Mouse (Mus musculus) CD8-positive naive resting alpha-beta T cell, adult 2 months (primary cell): ENCODE data around the gene Bbc3.
"Not testable (repeated sequence)": the region's sequence is repeated elsewhere in the genome, so short reads cannot be mapped to it uniquely, and the experiment has no call there.

ENCODE experiments used
- DNase-seq, 2 experiments: peaks; one replicate each; pipeline ENCODE4 v3.0.0; 2022; ENCODE audit warnings: low read depth in 2 of 2, low spot score in 2 of 2

Gene Bbc3

GRCm38 (mm10) chr7:16294346-16294745, 13.8 kb upstream of the Bbc3 start:
- DNase-seq, result peak in 1 of 2 experiments; percentile 51

DNA sequence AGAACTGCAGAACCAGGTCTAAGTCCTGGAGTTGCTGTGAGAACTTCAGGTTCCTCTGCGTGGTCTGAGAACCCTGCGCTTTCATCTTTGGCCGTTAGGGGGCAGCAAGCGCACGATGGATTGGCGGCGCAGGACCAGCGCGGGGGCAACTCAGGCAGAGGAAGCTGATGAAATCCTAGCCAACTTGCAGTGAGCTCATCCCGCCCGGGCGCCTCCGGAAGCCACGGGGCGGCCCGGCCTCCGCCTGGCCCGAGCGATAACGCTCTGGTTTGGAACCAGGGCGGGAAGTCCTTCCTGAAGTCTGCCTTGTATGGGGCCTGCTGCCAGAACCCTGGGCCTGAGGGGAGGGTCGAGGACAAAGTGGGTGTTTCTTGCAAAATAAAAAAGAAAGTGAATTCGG, 13.4 kb upstream of the Bbc3 start:
- DNase-seq, result peak; percentile 94 to 96

DNA sequence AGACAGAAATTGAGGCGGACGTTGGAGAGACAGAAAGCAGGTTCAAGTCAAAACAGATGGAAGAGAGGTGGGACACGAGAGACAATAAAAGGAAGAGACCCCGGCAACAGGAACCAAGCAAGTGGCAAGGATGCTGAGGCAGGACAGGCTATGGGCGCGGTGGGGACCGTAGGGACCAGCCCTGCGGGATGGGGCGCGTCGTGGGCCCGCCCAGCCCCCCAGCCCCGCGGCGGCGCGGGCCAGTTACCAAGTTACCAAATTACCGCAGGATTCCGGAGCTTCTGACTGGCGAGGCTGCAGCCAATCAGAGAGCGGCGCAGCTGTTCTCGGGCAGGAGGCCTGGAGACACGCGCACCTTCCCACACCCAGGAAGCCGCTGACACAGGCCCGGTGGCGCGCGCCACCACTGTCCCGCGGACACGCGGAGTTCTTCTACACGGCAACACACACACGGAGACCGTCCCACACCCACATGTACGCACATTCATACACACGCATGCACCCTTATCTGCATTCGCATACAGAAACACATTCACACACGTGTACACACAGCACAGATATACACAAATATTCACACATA, 12.8 kb upstream of the Bbc3 start:
- DNase-seq, result peak; percentile 59 to 62

- DNase-seq, result no peak
These were observed 12.0 kb upstream of the Bbc3 start for GRCm38 (mm10) chr7:16296146-16296545.

- peak; percentile 75 to 83 for DNase-seq
These were observed 11.3 kb upstream of the Bbc3 start for GRCm38 (mm10) chr7:16296766-16297390.

DNA sequence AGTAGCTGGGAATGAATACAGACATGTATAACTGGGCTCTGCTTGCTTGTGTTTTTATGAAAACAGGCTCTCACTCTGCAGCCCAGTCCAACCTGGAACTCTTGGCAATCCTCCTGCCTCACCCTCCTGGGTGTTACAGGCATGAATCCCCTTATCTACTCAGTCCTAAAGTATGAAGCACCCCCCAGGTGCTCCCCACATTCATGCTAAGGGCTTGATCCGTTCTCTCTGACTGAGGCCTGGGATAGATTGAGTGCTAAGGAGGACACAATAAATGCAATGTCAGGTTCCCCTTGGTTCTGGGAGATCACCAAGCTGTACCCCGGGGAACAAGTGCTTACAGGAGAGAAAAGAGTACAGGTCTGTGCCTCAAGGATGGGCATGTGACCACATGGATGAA, 10.6 kb upstream of the Bbc3 start:
- no peak for DNase-seq

DNA sequence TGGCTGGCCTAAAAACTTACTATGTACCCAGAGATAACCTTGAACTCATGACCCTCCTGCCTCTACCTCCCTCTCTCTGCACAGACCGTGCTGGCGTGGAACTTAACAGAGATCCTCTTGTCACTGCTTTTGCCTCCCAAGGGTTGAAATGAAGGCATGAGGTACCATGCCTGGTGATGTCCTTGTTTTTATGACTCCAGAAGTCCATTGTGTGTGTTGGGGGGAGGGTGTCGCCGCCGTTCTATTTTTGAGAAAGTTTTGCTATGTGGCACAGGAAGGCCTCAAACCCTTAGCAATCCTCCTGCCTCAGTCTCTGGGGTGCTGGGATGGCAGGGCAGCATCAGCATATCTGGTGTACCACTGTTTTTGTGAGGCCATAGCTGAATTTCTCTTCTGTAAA, 9.3 kb upstream of the Bbc3 start:
- DNase-seq, result no peak

DNA sequence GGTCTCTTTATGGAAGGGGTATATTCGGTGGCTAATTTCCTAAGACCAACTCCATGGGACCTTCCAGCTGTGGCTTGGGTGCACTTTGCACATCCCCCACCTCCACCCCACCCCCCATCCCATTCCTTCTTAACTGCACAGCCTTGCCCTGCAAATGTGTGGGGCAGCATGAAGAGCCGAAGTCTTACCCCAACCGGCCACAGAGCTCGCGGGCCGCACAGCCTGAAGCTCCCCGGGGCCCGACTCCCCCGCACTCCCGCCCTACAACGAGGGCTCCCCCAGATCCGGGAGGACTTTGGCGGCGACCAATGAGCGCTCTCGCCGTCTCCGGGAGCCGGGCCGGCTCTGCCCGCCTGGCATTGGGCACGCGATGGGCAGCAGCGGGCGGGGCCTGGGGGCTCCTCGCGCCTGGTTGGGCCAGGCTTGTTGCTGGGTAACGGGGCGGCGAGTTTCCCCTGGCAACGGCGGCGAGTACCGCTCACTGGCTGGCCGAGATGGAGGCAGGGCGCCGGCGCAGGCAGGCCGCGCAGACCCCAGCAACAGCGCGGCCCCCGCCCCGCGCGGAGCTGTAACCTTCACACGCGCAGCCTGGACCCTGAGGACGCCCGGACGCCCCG, 8.7 kb upstream of the Bbc3 start:
- peak in 1 of 2 experiments; percentile 33 for DNase-seq

DNA sequence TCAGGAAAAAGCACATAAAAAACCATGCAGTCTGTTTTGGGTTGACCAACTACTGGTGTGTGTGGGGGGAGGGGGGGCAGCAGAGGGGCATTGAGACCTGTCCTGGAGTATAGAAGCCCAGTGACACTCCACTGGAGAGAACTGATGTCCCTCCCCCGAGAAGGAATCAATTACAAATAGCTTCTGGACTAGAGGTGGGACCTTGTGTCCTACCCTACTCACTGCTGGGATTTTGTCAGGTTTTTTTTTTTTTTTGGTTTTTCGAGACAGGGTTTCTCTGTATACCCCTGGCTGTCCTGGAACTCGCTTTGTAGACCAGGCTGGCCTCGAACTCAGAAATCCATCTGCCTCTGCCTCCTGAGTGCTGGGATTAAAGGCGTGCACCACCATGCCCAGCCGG, 1.1 kb upstream of the Bbc3 start:
- not testable (repeated sequence) for DNase-seq

DNA sequence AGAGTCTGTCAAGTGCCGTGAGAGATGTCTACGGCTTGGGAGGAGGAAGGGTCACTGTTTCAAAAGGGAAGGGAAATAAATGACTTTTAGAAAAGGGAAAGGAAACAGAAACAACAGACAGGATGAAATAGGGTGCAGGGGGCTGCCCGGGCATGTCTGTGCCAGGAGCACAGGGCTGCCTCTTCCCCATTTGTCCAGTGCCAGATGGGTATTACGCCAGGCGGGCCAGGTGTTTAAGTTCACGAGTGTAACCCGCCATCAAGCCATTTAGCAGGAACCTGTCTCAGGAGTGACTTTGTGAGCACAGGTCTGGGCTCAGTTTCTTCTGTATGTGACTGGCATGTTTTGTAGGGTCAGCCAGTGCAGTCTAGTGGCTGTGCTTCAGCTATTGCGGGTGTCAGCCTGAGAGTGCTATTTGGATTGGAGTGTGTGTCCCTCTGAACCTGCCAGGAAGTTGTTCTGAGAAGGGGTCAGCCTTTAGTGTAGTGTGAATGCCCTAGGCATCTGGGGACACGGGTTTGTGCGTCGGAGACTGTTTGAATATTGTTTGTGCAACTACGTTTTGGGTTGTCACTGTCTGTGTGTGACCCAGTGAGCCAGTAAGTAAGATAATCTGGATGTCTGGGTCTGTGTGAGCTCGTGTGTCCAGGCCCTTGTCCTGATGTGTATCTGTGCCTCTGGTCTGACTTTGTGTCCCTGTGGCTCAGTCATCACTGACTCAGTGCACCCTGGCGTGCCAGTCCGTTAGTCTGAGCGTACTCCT, 543 bp downstream of the Bbc3 start:
- DNase-seq, result no peak

- DNase-seq, result peak; percentile 77 to 84
These were observed 1.3 kb downstream of the Bbc3 start for GRCm38 (mm10) chr7:16309318-16310019.

DNA sequence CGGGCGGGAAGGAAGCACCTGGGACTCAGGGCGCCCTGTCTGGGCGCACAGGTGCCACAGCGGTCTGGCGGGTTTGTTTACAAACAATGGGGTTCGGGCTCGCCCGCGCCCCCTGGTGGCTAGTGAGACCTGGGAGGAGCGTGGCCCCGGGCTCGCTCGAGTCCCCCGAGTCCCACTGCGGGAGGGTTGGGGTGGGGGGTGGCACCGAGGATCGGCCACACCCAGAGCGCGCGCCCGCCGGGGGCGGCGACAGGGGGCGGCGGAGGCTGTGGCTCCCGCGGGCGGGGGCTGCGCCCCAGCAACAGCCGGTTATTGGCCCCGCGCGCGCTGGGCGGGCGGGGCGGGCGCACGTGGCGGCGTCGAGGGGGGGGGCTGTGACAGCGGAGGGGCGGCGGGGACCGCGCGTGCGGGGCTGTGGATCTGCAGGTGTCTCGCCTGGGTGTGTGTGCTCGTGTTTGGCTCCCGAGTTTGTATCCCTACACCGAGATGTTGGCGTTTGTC, 1.9 kb downstream of the Bbc3 start:
- DNase-seq, result peak; percentile 87 to 92

DNA sequence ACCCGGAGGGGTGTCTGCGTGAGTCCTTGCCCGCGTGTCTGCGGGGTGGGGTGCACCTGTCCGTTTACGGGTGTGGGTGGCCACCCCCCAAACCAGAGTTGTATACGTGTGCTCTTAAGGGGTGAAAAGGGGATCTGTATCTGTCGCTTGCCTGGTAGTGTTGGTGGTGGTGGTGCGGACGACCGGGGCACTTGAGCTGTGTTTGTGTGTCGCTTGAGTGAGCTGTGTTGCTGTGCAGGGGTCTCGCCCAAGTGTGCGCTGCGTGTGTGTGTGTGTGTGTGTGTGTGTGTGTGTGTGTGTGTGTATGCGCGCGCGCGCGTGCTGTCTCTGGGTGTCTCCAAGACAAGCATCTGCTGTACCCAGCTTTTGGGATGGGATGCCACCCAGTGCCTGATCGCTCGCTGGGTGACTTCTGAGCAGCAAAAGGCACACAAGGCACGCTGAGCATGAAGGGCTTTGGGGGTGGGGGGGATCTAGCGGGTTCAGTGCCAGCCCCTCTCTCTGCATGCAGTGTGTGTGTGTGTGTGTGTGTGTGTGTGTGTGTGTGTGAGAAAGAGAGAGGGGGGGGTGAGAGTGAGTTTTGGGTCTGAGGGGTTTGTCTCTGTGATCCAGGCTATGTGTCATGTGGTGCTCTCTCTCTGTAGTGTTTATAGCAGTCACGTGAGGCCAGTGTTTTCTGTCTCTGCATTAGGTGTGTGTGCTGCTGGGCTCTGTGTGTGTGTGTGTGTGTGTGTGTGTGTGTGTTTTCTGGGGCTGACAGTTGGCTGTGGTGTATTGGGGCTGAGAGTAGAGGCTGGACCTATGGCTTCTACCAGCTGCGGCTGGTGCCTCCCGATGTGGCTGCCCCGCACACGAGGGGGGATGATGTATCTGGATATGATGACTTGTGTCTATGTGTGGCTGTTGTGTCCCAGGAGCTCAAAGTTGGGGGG, 2.6 kb downstream of the Bbc3 start:
- DNase-seq, result peak; percentile 60

DNA sequence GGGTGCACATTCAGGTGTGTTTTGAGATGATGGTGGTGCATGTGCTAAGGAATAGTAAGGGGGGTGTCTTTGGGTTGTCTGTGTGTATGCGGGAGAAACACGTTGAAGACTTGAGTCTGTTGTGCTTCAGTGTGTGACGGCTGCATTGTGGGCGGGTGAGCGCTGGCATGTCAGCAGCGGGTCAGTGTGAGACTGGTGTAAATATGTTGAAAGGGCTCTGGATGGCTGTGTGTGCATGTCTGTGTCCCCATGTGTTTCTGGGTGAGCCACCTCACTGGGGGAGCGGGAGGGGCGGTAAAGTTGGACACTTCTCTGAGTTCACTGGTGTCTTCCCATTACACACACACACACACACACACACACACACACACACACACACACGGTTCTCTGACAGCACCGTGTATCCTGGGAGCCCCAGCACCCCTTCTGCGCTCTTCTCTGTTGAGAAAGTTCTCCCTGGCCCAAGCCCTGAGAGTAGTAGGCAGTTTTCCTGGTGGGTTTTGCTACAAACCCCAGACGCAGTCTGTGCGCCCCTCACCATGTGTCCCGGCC, 3.3 kb downstream of the Bbc3 start:
- DNase-seq, result peak; percentile 35 to 45

DNA sequence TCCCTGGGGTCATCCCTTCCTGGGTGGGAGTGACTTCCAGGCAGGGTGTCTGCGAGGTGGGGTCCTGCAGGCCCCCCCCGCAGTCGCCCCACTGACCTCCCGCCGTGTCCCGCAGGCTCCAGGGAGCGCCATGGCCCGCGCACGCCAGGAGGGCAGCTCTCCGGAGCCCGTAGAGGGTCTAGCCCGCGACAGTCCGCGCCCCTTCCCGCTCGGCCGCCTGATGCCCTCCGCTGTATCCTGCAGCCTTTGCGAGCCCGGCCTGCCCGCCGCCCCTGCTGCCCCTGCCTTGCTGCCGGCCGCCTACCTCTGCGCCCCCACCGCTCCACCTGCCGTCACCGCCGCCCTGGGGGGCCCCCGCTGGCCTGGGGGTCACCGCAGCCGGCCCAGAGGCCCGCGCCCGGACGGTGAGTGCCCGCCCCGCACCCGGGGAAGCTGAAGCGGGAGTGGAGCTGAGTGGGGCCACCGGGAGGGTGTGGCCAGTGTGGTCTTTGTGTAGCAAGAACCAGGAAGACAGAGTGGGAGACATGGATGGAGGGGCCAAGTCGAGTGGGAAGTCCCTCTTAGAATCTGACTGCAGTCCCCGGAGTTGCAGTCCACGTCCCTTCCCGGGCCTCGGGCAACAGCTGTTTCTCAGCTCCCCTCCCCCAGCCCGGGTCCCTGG, 3.9 kb downstream of the Bbc3 start:
- peak in 1 of 2 experiments; percentile 13 for DNase-seq

GRCm38 (mm10) chr7:16312672-16313311, 4.6 kb downstream of the Bbc3 start:
- no peak for DNase-seq

DNA sequence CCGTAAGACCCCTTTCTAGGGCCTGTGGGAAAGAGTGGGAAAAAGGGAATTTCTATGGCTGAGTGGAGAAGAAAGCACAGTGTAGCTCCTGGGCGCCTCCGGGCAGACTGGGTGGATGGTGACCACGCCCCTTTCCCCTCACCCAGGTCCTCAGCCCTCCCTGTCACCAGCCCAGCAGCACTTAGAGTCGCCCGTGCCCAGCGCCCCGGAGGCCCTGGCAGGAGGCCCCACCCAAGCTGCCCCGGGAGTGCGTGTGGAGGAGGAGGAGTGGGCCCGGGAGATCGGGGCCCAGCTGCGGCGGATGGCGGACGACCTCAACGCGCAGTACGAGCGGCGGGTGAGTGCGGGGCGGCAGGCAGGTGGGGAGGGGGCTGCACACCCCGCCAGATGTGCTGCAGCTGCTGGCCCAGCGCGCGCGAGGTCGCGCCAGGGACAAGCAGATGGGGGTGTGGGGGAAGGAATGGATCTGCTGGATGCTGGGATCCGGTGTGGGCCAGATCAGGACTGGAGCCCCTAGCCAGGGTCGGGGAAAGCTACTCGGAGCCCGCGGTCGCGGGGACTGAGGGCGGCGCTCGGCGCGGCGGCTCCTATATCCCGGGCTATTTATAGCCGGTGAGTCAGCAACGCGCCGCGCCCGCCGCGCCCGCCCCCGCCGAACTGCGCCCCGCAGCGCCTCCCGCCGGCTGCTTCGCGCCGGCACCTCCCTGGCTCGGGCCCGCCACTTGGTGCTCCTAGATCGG, 5.5 kb downstream of the Bbc3 start:
- peak; percentile 61 to 71 for DNase-seq

GRCm38 (mm10) chr7:16314221-16314775, 6.1 kb downstream of the Bbc3 start:
- no peak for DNase-seq
